In genomic region chr2:180960187-180960586, GRCm38 (mm10) we compare ENCODE assay signal across 21 mouse cellular contexts. TPM values are rescaled to one million over a fixed set of nuclear protein-coding genes. Genes with fewer than 3 reads are reported as not detected.
"Had no signal": no experiment of that assay in that cellular context is flagged by ENCODE, and none has a peak within 500 bp of the region (broad histone marks: within the 10 kb centered on the region; RNA-seq: fewer than 3 reads in every experiment).

No protein-coding gene starts in this region.

- H3K4me1 ChIP-seq: limb, embryonic 12.5 days; limb, embryonic 15.5 days had no signal

- H3K4me2 ChIP-seq: limb, embryonic 12.5 days; limb, embryonic 15.5 days; liver, embryonic 11.5 days; midbrain, embryonic 13.5 days had no signal

- H3K4me3 ChIP-seq: limb, embryonic 12.5 days; limb, embryonic 15.5 days; megakaryocyte, embryonic 14.5 days; midbrain, embryonic 10.5 days; midbrain, embryonic 13.5 days had no signal

- H3K9me3 ChIP-seq: limb, embryonic 12.5 days; limb, embryonic 15.5 days; megakaryocyte, embryonic 14.5 days; midbrain, embryonic 10.5 days; midbrain, embryonic 13.5 days had no signal

- H3K36me3 ChIP-seq: limb, embryonic 12.5 days; limb, embryonic 15.5 days; midbrain, embryonic 10.5 days; midbrain, embryonic 13.5 days had no signal

- H3K27me3 ChIP-seq: midbrain, embryonic 13.5 days had no signal

- ATAC-seq: intestine, postnatal 0 days; liver, postnatal 0 days; midbrain, embryonic 13.5 days; midbrain, embryonic 16.5 days had no signal

- H3K9ac ChIP-seq: limb, embryonic 12.5 days; limb, embryonic 15.5 days; liver, embryonic 14.5 days; liver, postnatal 0 days; midbrain, embryonic 13.5 days had no signal

- DNase-seq: kidney, adult 2 months; kidney, postnatal 14 days; kidney, postnatal 4 days; left cerebral cortex, postnatal 4 days; liver, postnatal 0 days; thymus, adult 18-20 months; thymus, postnatal 36 days had no signal

- H3K27ac ChIP-seq: limb, embryonic 12.5 days; limb, embryonic 15.5 days; liver, embryonic 14.5 days; midbrain, embryonic 10.5 days; midbrain, embryonic 13.5 days had no signal

RNA-seq across cellular contexts. Expression of gene Birc7, which starts 31.4 kb away (rescaled TPM):
- polyA plus RNA-seq: intestine, postnatal 0 days; kidney, adult 2 months; kidney, embryonic 14.5 days; limb, embryonic 12.5 days; limb, embryonic 15.5 days; liver, embryonic 11.5 days; liver, embryonic 14.5 days; liver, postnatal 0 days; midbrain, embryonic 16.5 days; small intestine, adult 2 months; spleen, adult 2 months; testis, adult 2 months; urinary bladder, adult 2 months had no signal
